Mouse (Mus musculus) megakaryocyte, adult 5-6 weeks (primary cell): ENCODE measurements at regions not wholly inside any gene's neighbourhood (a gene's known extent, or its start where the extent isn't known, plus 50 kb on each side); places are given as distances from the start of the nearest gene placed in this dataset.

Source experiments
- ATAC-seq: 2 replicates; pipeline ENCODE4 v1.8.0; 2016; ENCODE audit warnings: mild to moderate bottlenecking, inconsistent platforms; ENCODE audit not compliant: poor library complexity, severe bottlenecking

DNA sequence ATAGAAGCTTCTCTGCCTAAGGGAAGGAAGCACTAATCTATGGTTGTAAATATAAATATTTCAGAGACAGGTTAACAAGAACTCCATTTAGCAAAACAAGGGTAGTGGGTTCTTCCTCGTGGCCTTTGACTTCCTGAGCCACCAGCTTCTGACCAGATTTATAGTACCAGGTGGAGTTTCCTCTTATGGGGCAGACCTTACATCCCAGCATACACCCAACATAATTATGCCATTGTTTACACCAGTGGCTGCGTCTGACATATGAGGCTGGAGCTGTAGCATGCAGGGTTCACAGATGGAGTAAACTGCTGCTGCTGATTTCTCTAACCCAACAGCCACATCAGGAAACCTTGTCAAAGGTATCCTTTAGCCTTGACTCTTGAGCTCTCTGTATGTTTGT, 75.5 kb downstream of the Trib2 start:
- no peak for ATAC-seq

DNA sequence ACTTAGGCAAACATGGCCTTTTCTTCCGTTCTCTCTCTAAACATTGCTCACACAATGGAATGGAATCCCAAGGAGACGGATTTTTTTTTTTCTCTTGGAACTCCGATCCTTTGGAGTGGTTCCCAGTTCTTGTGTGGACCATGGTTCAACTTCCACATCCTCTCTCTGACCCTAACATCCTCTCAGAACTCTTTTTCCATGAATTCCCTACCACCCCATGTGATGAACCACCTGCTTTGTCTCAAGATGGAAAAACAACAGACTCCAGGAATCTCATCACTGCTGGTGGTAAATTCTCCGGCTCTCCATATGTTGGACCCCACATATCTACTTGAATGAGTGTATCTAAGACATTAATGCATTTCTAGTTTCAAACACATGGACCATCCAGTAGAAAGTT, 77.7 kb downstream of the Trib2 start:
- ATAC-seq, result no peak

DNA sequence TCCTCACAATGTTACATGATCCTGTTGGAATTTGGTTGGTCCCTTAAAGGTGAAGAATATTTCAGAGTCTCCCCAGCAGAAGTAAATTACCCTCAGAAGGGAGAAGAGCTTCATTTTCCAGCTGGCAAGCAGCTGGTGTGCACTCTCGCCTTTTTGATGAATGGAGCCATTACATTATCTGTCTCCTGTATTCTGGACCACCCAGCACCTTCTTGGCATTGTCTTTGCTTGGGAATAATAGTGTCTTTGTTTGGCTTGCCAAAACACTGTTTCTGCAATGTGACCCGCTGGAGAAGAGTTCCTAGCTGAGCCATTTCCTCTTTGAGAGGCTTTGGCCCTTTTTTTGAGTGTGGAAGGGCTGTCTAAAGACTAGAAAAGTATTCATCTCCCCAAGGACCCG, 85.5 kb downstream of the Trib2 start:
- no peak for ATAC-seq

DNA sequence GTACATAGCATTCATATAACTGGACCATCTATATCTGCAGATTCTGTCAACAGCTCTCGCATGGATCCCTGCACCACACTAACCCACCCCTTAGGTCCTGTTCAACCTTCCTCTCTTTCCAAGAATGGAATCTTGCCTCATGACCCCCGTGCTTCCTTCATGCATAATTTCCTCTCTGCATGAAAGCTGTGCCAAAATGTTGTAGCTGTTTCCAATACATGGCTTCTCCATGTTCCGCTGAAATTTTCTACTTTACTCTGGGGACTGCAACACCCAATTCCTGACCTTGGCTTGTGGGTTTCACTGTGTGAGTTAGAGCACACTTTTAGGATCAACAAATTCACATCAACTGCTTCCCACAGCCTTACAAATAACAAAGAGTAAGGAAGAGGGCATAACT, 87.0 kb downstream of the Trib2 start:
- no peak for ATAC-seq

DNA sequence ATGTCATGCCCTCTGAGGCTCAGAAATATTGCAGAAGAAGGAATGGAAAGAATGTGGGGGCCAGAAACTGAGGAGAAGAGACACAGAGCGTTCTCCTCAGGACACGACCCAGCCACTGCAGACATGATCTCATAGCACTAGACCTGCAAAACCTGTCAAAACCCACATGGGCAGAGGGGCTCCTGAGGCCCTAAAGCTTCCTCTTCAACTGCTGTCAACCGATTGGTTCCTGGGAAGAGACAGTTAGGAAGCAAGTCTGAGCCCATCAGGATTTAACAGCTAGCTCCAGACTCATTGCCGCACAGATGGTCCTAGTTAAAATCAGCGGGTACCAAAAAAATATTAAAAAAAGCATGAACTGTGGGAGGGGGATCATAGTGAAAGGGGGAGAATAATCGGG, 93.2 kb downstream of the Trib2 start:
- ATAC-seq, result no peak

DNA sequence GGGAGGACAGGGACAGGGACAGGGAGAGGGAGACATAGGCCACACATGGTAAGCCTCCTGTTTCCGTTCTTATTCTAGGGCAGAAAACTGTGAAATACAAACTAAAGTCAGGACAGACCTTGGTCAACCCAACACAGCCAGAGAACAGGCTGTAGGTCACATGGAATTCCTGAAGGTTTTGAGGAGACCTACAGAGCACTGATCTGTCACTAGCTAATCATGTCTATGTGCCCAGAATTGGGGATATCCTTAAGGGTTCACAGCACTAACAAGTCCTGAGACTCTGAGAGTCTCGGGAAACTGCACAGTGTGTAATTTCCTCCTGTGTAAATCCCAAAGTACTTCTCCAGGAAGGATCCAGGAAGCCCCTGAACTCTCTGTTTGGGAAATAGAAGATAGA, 94.6 kb downstream of the Trib2 start:
- no peak for ATAC-seq

DNA sequence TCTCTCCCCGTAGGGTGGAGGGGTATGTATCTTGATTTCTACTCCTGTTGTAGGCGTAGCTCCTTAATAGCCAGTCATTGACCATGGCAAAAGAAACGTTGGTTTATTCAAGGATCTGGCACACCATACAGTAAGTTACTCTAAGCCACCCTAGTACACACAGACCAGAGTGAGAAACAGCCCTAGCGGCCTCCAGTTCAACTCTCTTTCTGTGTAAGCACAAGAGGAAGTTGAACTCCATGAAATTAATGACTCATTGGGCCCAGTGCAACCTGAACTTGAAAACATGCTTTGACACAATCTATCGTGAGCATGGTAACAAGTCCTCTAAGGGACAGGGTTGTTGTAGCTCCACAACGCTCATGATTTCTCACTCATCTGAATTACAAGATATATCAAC, 96.6 kb downstream of the Trib2 start:
- ATAC-seq, result no peak

DNA sequence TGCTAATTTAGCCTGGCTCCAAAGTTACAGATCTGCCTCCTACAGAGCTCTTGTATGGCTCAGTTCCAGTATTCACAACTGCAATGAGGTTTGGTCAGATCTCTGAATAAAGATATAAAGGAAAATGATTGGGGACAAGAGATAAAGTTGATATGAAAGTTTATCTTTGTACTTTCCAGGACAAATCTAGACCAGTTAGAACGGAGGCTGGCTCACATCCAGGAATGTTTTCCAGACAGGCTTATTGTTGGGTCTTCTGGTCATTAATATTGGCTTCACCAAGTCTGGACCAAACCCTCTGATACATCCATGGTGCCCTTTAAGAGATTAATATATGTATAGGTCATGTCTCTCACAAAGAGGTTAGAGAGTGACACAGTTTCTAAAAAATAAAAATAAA, 97.9 kb downstream of the Trib2 start:
- ATAC-seq, result no peak

DNA sequence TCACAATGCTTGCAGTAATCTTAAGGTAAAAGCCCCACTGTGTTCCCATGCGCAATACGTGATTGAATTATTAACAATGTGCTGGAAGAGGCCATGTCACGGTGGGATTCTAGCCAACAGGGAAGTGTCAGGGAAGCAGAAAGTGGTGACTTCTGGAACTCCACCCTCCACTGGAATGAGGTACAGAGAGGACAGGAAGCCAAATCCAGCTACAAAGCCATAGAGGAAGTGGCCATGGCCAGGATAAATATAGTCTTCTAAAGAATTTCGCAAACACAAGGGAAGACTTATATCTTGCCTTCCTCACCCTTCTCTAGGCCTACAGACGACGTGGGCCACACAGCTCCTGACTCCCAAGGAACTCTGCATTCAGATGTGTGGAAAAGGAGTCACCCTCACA, 98.7 kb downstream of the Trib2 start:
- no peak for ATAC-seq

DNA sequence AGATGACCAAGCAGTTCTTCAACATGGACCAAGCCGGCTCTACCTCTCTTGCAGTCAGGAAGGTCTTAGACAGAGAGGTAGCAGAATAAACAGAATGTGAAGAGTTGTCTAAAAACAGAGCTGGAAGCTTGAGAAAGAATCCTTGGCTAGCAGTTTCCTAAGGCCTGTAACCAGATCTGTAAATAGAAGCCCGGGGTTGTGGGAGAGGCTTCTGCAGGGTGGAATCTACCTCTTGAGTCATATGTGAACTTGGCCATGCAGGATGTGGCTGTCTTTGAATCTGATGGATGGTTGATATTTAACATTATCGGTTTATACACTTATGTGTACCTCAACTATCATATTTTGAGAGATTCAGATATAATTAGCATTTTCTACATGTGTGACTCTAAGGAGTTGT, 99.4 kb downstream of the Trib2 start:
- no peak for ATAC-seq

DNA sequence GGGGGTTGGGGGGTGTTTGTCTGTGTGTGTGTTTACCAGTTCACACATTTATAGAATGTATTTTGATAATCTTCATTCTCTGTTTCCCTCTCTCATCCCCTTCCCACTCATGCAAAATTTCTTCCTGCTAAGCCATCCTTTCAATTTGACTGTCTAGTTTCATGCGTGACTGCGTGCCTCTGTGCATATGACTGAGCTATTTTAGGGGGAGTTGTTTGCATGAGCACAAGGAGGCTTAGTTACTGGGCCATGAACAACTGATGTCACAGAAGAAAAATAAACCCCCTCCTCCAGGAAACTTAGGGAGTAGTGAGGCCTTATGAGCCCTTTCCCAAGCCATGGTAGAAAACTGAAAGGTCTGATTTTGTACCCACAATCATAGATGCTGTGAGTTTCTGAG, 103.1 kb downstream of the Trib2 start:
- no peak for ATAC-seq

DNA sequence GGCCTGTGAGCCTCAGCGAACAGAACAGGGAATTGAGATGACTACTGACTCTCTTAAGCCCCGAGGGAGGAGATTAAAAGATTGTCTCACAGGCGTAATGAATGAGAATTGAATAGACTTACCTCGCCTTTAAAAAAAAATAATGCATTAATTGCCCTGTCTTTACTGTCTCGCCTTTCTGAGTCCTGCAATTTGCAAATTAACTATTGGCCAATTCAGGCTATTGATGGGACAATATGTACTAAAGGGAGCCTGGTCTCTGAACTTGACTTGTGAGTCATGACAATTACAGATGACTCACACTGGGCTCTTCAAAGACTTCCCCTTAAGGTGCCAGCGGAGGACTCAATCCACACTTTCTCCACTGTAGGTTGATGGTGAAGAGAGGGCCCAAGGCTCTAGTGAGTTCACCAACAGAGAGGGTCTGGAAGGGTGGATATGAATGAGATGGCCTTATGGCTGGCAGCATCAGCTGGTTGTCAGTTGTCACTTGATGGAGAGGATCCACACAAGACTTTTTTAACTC, 109.1 kb downstream of the Trib2 start:
- no peak for ATAC-seq

DNA sequence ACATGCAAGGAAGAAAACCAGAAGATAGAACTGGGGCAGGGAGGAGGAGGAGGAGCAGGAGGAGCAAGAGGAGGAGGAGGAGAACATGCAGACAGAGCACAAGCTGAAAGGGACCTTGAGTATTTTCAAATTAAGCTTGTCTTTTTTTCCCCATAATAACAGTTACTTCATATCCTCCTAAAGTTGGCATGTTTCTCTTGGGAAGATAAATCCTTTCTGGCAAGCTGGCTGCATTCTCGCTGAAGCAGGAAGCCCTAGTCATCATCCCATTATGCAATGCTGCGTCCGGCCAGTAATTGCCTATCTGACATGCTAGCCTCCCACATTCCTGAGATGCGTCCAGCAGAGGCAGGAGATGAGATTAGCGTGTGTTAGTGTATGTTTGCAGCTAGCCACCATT, 112.3 kb downstream of the Trib2 start:
- ATAC-seq, result no peak

DNA sequence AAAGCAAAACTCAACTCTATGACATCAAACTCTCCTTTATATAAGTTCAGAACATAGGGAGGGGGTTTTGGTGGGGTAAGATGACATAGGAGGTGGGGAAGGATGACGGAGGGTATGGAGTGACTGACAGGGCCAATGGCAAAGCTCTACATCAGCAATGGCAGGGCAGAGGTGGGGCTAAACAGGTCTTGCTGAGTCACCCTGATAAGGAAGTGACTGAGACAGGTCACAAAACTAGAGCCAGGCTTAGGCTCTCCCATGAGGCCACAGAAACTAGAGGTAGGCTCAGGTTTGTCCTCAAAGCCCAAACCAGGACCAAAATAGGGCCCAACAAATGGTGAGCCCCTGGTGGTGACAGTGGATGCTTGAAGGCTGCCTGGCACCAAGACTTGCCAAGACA, 114.6 kb downstream of the Trib2 start:
- ATAC-seq, result no peak

DNA sequence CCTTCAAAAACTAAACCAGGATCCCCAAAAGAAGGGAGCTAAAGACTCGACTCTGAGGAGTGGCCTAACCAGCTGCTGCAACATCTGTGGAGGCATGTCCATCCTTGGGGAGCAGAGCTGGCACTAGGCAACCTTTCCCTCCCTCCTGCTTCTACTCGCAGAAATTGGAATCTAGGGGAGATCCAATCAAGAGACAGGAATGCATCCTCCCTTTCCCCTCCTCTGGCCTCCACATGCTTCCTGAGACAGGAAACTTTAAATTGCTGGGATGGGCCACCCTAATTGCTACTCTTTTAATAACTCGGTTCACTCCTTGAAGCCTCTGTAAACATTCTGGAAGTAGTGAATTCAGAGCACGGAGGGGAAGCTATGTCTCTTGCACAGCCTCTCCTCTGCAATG, 117.9 kb downstream of the Trib2 start:
- ATAC-seq, result no peak

DNA sequence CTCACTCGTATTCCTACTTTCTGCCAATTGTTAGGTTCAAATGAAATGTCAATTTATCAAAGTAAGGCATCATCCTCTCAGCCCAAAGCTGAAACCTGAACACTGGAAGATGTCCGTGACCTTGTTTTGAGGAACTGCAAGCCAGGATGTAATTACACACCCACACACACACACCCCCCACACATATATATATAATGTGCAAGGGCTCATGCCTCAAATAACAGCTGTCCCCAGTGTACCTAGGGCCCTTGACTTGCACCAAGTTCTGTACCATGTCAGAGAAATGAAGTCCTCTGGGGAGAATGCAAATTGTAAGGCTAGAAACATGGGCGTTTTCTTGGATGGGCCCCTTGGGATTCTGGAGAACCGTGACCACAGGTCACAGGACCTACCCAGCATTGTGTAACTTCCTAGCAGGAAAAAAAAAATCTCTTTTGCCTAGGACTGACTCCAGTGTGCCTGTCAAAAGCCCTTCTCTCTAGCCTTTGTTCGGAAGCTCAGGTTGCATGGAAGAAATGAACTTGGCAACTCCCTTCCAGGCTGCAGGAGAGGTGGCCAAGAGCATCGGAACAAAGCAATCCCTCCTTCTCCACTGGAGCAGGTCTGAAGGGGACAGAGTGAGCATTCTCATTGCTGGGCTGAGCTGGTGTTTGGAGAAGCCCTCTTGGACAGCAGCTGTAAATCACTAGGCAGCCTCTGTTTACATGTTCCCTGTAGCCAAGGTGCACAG, 118.5 kb downstream of the Trib2 start:
- ATAC-seq, result no peak

DNA sequence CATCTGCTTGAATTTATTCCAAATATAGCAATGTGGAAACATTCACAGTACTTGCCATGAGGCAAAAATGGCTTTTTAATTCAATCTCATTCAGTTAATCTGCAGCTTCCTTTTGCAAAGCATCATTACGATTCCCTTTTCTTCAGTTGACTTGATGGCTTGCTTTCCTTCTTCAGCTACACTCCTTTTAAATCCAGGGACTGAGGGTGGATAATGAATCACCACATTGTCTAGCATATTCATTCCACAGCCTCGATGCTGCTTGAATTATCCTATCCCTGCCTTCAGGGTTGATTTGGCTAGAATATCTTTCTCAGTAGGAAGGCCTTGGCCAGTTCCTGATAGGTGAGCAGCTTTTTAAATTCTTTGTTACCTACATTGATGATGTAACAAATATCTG, 128.4 kb downstream of the Trib2 start:
- ATAC-seq, result no peak

DNA sequence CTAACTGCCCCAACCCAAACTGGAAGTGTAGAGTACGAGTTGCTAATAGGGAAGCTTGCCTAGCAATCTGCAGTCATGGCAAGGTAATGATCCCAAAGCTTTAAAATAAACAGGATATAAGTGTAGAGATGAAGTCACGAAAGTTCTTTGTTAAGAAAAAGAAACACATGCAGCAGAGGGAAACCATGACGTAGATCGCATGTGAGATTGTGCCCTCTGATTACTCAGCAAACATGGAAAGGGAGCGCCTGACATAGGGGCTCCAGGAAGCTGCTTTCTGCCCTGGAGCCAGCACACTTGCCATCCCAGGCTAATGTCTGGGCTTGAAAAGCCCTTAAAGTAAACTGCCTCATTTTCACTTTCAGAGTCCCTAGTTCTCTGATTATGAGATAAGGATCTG, 132.4 kb downstream of the Trib2 start:
- no peak for ATAC-seq

DNA sequence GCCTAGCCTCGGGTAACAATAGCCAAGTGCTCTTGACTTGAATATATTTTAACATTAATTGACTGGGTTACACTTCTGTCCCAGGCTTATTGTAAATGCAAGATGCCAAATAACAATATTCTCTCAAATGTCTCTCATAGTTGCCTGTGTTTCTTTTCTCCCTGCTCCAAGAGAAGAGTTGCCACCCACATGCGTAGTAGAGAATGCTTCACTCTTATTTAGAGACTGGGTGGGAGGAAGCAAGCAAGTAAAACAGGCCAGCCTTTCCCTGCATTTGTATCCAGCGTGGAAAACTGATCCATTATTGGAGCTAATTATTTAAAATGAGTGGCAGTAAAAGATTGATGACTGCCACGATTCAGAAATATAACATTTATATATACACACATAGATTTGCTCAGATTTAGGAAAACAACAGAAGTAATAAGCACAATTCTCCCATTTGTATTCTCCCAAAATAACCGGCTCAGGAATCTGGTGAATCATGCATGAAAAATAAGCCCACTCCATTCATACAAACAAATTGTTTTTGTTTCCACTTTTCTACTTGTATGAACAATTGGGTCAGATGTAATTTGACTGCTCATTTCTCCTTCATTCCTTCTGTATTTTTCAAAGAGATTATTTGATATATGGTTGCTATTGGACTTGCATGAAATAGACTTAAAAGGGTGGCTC, 134.9 kb downstream of the Trib2 start:
- no peak for ATAC-seq

DNA sequence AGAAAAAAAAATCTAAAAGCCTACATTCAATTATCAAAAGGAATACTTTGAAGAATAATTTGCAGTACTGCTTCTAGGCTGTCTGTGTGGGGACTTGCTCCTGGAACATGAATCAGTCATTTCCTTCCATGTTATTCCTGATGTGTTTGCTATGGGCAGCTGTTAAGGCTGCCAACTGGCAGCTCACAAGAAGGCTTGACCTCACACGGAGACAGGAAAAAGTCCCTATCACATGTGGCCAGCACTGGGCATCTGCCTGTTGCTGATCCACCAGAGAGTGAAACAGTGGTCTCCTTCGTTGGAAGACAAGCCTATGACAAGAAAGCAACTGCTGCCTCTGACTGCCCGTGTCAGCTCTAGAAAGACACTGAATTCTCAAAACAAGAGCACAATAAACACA, 140.6 kb downstream of the Trib2 start:
- ATAC-seq, result no peak

DNA sequence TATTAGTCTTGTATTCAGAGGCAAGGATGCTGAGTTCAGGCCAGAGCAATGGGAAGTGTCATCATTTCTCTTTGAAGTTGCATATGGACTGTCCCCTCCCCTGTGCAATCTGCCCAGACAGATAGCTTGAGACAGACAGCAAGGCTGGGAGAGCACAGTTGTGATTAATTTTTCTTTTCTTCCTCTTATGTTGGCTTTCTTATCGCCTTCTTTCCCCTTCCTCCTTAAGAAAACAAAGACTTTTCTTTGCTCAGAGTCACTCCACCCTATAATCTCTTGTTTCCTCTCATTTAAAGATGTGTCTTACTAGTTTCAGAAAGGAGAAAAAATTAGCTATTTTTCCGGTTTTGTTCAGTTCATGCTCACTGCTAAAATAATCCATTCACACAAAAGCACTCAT, 157.0 kb downstream of the Trib2 start:
- peak; percentile 45; the same call in 1 of the 2 replicates for ATAC-seq

DNA sequence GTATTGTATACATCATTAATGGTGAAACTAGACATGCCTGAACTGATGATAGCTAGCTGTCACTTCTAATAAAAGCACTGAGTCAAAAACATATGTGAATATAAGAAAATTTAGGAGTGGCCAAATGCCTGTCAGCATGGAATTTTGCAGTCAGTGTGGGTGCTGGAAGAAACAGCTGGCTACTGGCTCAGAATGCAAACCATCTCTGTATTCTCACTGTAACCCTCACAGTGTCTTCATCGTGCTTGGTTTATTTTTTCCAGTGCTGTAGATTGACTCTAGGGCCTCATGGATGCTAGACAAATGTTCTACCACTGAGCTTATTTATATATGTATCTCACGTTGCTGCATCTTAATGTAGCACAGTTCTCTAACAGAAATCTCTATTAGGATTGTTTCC, 157.4 kb downstream of the Trib2 start:
- no peak for ATAC-seq
